Mouse (Mus musculus) ES-E14 (cell line): ENCODE data around the gene Pafah1b3.

Experiments
- CHD2 ChIP-seq: IDR thresholded peaks from 2 replicates; pipeline ENCODE4 v1.6.1; 2014; ENCODE audit warnings: mild to moderate bottlenecking, low read depth, low read length, inconsistent platforms
- HCFC1 ChIP-seq: IDR thresholded peaks from 2 replicates; pipeline ENCODE4 v1.6.1; 2012; ENCODE audit warnings: low read length, inconsistent platforms, borderline replicate concordance; ENCODE audit not compliant: insufficient read depth
- ZC3H11A ChIP-seq: IDR thresholded peaks from 2 replicates; pipeline ENCODE4 v1.6.1; 2012; ENCODE audit warnings: low read depth, mild to moderate bottlenecking, inconsistent platforms, low read length, borderline replicate concordance
- ZNF384 ChIP-seq: IDR thresholded peaks from 2 replicates; pipeline ENCODE4 v1.6.1; 2012; ENCODE audit warnings: low read depth, low read length, inconsistent platforms

DNA sequence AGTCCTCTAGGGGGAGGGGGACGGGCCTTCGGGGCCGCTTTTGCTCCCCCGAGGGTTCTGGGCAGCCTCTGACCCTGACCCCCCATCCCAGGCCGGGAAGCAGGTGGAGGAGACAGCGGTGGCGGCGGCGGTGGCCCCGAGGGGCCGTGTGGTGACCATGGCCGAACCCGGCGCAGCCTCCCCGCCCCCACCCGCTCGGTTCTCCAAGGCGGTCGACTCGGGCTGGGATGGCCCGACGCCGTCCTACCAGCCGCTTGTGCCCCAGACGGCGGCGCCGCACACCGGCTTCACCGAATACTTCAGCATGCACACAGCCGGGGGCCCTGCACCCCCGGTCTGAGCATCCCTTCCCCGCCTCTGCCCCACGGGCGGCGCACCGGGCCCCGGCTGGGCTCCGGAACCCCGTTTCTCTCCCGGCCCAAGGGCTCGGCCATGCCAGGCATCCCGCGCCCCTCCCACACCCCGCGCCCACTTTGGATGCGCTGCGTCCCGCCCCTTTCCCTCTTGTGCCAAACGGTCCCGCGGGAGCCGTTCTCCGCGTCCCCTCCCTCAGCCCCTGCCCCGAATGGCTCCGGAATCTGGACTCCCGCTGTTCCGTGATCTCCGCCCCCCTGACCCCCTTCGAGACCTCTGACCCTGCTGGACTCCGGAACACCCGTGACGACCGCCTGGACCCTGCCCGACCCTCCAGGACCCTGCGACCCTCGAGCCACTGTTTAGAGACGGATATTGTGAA lies 17.7 kb upstream of the Pafah1b3 start:
- TF ChIP-seq ZC3H11A (no peak), HCFC1 (no peak), CHD2 (no peak), ZNF384 (no peak)
